Mouse (Mus musculus) stomach, embryonic 15.5 days (tissue): ENCODE measurements around the gene Gng12. TPM values are rescaled to one million over a fixed set of nuclear protein-coding genes. Genes with fewer than 3 reads are reported as not detected.

ENCODE experiments used
- polyA plus RNA-seq: library from polyadenylated mRNA; unstranded; fragments of >200 nt; fragmentation: Nextera tagmentation; extraction: Ambion mirVana; gene quantifications from 2 replicates; pipeline ENCODE4 v1.2.1, GENCODE M21; 2015

Gng12 gene
- polyA plus RNA-seq, 1 experiment from 2014 or later, result 105 TPM

Other genes with a start within 250 kb of the Gng12 start
- not detected in 2 replicates for gene Vmn1r35, start 210.5 kb upstream of the Gng12 start, polyA plus RNA-seq
- not detected in 2 replicates for gene Vmn1r36, start 177.2 kb upstream of the Gng12 start, polyA plus RNA-seq
- not detected in 2 replicates for gene Vmn1r37, start 167.0 kb upstream of the Gng12 start, polyA plus RNA-seq
- not detected in 2 replicates for gene Vmn1r38, start 113.8 kb upstream of the Gng12 start, polyA plus RNA-seq
- not detected in 2 replicates for gene Vmn1r39, start 85.8 kb upstream of the Gng12 start, polyA plus RNA-seq
- gene Gadd45a, start 141.1 kb downstream of the Gng12 start, polyA plus RNA-seq, result 26.7 and 31.5 TPM in 2 replicates